Mouse (Mus musculus) lung, embryonic 14.5 days (tissue): ENCODE measurements around the gene Dtnbp1. TPM values are rescaled to one million over a fixed set of nuclear protein-coding genes. Genes with fewer than 3 reads are reported as not detected.

Experiments
- ATAC-seq: fragments of 200-750 bp; cut with Nextera tagmentation; 2 replicates; pipeline ENCODE4 v1.8.0; 2017; ENCODE audit warnings: mild to moderate bottlenecking, moderate TSS enrichment, moderate library complexity; ENCODE audit not compliant: insufficient read depth
- DNase-seq: peaks from one replicate; pipeline ENCODE4 v3.0.0-alpha.2; 2015
- H3K27ac ChIP-seq: fragments of 300-500 bp; sonication (generic); 2 replicates; pipeline ENCODE4 v1.5.1; 2014; ENCODE audit warnings: low read depth, mild to moderate bottlenecking, moderate library complexity
- H3K27me3 ChIP-seq: fragments of 300-500 bp; sonication (generic); 2 replicates; pipeline ENCODE4 v1.6.1; 2014; ENCODE audit warnings: low read length, control low read depth; ENCODE audit not compliant: insufficient read depth
- H3K36me3 ChIP-seq: fragments of 300-500 bp; sonication (generic); 2 replicates; pipeline ENCODE4 v1.6.1; 2014; ENCODE audit warnings: control low read depth; ENCODE audit not compliant: insufficient read depth
- H3K4me1 ChIP-seq: fragments of 300-500 bp; sonication (generic); 2 replicates; pipeline ENCODE4 v1.6.1; 2014; ENCODE audit warnings: antibody characterized with exemption, control low read depth; ENCODE audit not compliant: insufficient read depth
- H3K4me2 ChIP-seq: fragments of 300-500 bp; sonication (generic); 2 replicates; pipeline ENCODE4 v1.6.1; 2014; ENCODE audit warnings: mild to moderate bottlenecking
- H3K4me3 ChIP-seq: fragments of 300-500 bp; sonication (generic); 2 replicates; pipeline ENCODE4 v1.5.1; 2014; ENCODE audit warnings: low read depth, low read length
- H3K9ac ChIP-seq: fragments of 300-500 bp; sonication (generic); 2 replicates; pipeline ENCODE4 v1.6.1; 2014
- H3K9me3 ChIP-seq: fragments of 300-500 bp; sonication (generic); 2 replicates; pipeline ENCODE4 v1.6.1; 2016; ENCODE audit warnings: low read depth, low read length, control low read depth
- CTCF ChIP-seq: IDR thresholded peaks from 2 replicates; pipeline ENCODE4 v1.5.1; 2016; ENCODE audit warnings: antibody characterized with exemption, low read depth
- WGBS: fragments of 180-500 bp; shearing (Covaris S2); extraction: QIAGEN DNeasy Blood & Tissue Kit; methylation state at CpG from one replicate; pipeline ENCODE4 v1.1.7; 2014; 5-methylcytosine and 5-hydroxymethylcytosine counted together
- polyA plus RNA-seq: library from polyadenylated mRNA; unstranded; fragments of >200 nt; fragmentation: Nextera tagmentation; extraction: Ambion mirVana; gene quantifications from 2 replicates; pipeline ENCODE4 v1.2.1, GENCODE M21; 2014

Dtnbp1 gene
- polyA plus RNA-seq, 1 experiment from 2014 or later: 75.8 TPM

DNA sequence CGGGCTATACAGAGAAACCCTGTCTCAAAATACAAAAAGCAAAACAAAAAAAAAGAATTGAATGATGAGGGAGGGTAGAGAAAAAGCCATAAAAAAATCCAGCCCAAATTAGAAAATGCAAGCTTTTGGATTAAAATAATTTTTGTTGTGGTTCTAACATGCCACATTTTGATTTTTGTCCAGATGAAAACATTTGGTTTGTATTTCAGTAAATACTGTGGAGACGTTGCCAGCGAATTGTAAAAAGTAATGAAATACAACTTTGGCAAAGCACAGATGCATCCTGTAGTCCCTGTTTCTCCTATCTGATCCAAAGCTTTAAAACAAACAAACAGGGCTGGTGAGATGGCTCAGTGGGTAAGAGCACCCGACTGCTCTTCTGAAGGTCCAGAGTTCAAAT is 120.9 kb downstream of the Dtnbp1 start:
- 83% methylated on average over 4 of the region's 4 CpGs for WGBS

DNA sequence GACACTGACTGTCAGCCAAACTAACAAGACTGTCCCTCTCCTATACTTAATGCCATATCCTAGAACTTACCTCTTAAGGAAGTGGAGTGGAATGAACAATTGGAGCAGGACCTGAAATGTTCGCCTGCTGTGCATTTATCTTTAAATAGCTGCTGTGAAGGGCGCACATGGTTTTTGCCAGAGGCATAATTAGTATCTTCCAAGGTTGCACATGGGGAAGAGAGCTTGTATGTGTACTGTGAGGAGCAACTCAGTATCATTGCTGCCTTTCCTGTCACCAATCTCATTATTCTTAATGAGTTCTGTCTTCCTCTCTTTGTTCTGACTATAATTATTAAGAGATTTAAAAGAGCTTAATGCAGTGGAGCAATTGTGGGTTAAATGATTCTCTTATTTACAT is 125.1 kb downstream of the Dtnbp1 start:
- ATAC-seq: no peak
- Histone ChIP-seq H3K36me3 (peaks cover 13% of the 10 kb centered on the region), H3K4me2 (no peak overlapping the region), H3K9ac (no peak overlapping the region), H3K4me1 (no peaks in the 10 kb centered on the region), H3K27ac (no peak overlapping the region), H3K27me3 (no peaks in the 10 kb centered on the region), H3K4me3 (no peak overlapping the region), H3K9me3 (no peaks in the 10 kb centered on the region)
- DNase-seq: no peak
- 87% methylated on average over 2 of the region's 2 CpGs for WGBS
- TF ChIP-seq CTCF: no peak

More for the DNA sequence above, 120.9 kb downstream of the Dtnbp1 start:
- Histone ChIP-seq H3K4me1 (no peaks in the 10 kb centered on the region), H3K9me3 (no peaks in the 10 kb centered on the region), H3K4me2 (no peak overlapping the region), H3K9ac (no peak overlapping the region), H3K27ac (no peak overlapping the region), H3K4me3 (no peak overlapping the region), H3K27me3 (no peaks in the 10 kb centered on the region), H3K36me3 (peaks cover 4% of the 10 kb centered on the region; the same call in 1 of the 2 replicates)
- ATAC-seq (no peak), DNase-seq (no peak)
- no peak for TF ChIP-seq CTCF

Other genes starting within 250 kb of the Dtnbp1 start
- not detected in 2 replicates for gene Gm9817, start 76.5 kb upstream of the Dtnbp1 start, polyA plus RNA-seq